Mouse (Mus musculus) R1 (cell line): ENCODE data around the gene 4930467E23Rik.
"Not testable (repeated sequence)": the region's sequence is repeated elsewhere in the genome, so short reads cannot be mapped to it uniquely, and the experiment has no call there.

Experiments
- DNase-seq: peaks from one replicate; pipeline ENCODE4 v3.0.0-alpha.2; 2018; ENCODE audit warnings: low read depth, low spot score

4930467E23Rik gene

GRCm38 (mm10) chr8:19781328-19782114 is 52.1 kb downstream of the 4930467E23Rik start:
- not testable (repeated sequence) for DNase-seq

- not testable (repeated sequence) for DNase-seq
Observed at GRCm38 (mm10) chr8:19782736-19783135, 53.4 kb downstream of the 4930467E23Rik start.

- not testable (repeated sequence) for DNase-seq
Observed at GRCm38 (mm10) chr8:19783860-19784259, 54.5 kb downstream of the 4930467E23Rik start.

GRCm38 (mm10) chr8:19784554-19785364 is 55.4 kb downstream of the 4930467E23Rik start:
- peak; percentile 100 for DNase-seq

- not testable (repeated sequence) for DNase-seq
Observed at GRCm38 (mm10) chr8:19792696-19793095, 63.3 kb downstream of the 4930467E23Rik start.
